Mouse (Mus musculus) thymus, postnatal 0 days (tissue): ENCODE data around the gene Prdm5. TPM values are rescaled to one million over a fixed set of nuclear protein-coding genes. Genes with fewer than 3 reads are reported as not detected.
A peak's percentile ranks its signal among the peaks of the same experiment; 100 is the strongest.

Source experiments
- DNase-seq: peaks from one replicate; pipeline ENCODE4 v3.0.0-alpha.2; 2015; ENCODE audit warnings: low spot score
- polyA plus RNA-seq: library from polyadenylated mRNA; unstranded; fragments of >200 nt; fragmentation: Nextera tagmentation; extraction: Ambion mirVana; gene quantifications from 2 replicates; pipeline ENCODE4 v1.2.1, GENCODE M21; 2015

The Prdm5 gene
- polyA plus RNA-seq, 1 experiment from 2014 or later, result 3.5 TPM

DNA sequence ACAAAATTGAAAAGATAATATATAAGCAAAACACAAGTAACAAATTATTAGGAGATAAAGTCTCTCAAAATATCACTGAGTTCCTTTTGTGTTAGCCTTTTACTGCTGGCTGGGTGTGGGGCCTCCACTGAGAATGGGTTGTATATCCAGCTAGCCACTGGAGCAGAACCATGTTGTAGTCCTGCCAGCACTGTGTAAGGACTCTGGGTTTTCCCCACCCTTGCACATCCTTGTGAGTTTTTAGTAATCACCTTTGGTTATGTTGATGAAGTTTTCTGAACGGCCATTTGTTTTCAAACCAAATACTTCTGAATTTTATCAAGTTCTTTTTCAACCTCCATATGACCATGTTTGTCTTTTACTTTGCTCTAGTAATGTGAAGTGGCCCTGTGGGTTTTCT, 151.7 kb downstream of the Prdm5 start:
- DNase-seq, result no peak

DNA sequence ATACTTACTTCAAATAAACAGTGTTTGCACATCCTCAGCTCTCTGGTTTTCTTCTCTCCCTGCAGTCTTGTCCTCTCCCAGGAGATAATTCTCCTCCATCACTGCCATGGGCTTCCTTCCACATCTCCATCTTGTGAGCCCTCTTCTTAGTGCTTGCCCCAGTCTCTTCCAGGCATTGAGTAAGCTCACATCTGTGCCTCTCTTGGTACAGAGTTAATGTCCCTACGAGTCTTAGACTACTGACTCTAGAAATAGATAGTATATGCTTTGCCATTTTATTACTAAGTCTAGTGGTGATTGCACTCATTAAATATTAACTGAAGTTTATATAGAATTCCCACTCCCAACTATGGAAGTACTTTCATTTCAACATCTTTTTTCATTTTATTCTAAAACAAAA, 154.0 kb downstream of the Prdm5 start:
- no peak for DNase-seq

DNA sequence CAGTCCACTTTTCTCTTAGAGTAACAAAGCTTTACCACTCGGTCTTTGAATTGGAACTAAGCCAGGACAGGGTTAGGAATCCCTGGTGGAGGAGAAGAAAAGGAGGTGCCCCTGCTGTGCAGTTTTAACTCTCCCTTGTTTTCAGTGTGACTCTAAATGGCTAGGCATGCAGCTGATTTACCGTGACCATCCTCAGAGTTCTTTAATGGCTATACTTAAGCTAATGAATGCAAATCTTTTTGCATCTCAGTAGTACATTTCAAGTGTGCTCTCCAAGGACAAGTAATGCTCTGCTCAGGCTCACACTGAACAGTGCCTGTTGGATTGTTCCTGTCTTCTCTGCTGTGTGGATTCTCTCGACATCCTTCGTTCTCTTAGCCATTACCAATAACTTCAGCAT, 154.4 kb downstream of the Prdm5 start:
- DNase-seq, result no peak

DNA sequence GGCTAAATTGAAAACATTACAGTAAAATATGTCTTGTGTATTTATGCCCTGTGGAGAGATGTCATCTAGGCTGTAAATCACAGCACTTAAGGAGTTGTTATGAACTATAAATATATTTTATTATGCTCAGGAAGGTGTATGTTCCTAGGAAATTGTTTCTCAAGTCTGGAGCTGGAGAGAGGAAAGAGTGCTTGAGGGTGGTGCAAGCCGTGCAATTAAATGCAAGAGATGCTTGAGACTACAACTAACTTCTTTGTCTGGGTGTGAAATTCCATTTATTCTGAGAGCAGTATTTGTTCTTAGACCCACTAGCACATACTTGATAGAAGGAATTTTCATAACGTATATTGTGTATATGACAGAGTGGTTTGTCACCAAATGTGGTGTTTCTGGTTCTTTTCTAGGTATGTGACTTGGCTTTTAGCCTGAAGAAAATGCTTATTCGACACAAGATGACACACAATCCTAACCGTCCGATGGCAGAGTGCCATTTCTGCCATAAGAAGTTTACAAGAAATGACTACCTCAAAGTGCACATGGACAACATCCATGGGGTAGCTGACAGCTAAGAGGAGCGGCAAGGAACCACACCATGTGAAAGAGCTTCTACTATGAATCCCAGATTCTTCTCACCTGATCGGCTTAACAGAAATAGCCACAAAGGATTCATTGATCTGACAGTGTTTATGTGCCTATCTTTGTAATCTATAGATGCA, 156.9 kb downstream of the Prdm5 start:
- DNase-seq, result no peak

- no peak for DNase-seq
Measured at GRCm38 (mm10) chr6:65950492-65950891, 171.7 kb downstream of the Prdm5 start.

DNA sequence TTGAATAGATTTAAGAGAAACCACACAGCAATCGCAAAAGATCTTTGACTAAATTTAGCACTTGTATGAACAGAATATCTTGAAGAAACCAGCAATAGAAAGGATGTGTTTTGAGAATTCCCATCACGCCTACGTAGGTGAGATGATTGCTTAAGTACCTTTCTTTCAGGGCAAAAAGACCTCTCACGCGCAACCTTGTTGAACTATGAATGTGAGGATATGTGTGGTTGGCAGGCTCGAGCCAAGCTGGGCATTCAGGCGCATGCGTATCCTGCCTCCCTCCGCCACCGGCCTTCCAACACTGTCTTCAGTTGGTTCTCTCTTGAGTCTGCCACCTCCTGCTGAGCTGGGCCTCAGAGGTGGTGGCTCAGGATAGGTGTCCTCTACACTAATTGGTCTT, 173.5 kb downstream of the Prdm5 start, which contains the start of gene 4930544G11Rik:
Gene 4930544G11Rik, plus strand, starts transcription at position 301 of the 400 bp plus-strand sequence.
- no peak for DNase-seq

DNA sequence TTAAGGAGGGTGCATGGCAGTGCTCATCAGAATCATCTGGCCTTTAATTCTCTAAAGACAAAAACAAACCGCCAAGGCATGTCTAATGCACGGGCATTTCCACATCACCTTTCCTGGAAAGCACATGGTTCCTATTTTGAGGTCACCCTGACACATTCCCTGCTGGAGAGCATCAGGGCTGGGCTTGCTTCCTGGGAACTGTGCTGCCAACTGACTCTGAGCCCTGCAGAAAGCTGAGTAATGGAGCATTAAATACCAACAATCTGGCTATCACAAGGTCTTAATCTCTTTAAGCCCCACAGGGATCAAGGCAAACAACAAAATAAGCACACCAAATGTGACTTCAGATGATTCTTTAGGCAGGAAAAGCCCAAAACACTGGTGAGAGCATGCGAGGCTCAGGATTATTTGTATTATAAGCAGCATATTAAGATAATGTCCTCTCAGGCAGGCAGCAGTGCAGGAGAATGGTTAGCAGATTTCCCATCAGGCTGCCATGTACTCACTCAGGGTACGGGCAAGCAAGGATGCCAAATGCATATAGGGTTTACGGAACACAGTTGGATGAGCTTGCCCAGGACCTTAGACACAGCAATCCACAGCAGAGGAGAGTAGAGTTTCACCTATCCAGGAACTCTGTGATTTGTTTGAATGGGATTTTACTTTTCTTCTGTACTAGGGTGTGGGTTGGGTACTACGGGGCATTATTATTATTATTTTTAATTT, 190.8 kb downstream of the Prdm5 start:
- no peak for DNase-seq

DNA sequence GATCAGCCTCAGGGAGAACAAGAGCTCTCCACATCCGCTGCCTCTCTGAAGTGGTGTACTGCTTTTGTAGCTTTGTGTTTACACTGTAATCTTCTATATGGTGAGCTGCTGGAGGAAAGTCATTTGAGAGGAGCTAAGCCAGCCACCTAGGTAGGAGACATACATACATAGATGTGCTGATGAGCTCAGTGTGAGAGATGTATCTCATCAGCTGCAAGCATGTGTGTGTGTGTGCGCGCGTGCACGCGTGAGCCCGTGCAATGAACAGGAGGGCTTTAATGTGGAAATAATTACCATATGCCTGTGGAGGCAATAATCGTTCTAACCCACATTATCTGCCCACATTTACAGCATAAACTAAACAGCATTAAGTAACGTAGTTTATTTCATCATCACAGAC, 191.6 kb downstream of the Prdm5 start:
- peak; percentile 34 for DNase-seq

Other genes starting within 250 kb of the Prdm5 start
- gene Ndnf, start 107.4 kb upstream of the Prdm5 start, polyA plus RNA-seq, result 0.12 and 0.17 TPM in 2 replicates
- not detected in 2 replicates for gene 4930544G11Rik, start 173.6 kb downstream of the Prdm5 start, polyA plus RNA-seq